In genomic region chr15:80248135-80248534, GRCm38 (mm10) we compare ENCODE assay signal across 41 mouse cellular contexts. TPM values are rescaled to one million over a fixed set of nuclear protein-coding genes. Genes with fewer than 3 reads are reported as not detected.
A peak's percentile ranks its signal among the peaks of the same experiment; 100 is the strongest.
DNase-seq lines count a peak whose midpoint lies in the region; ATAC-seq and TF ChIP-seq lines count a peak whose summit lies in the region.
"Had no signal": no experiment of that assay in that cellular context is flagged by ENCODE, and none has a peak within 500 bp of the region (broad histone marks: within the 10 kb centered on the region; RNA-seq: fewer than 3 reads in every experiment).

No protein-coding gene starts in this region.

- no peaks in the 10 kb centered on the region for H3K9me3 ChIP-seq in intestine, postnatal 0 days (ENCODE audit: control insufficient read depth)
- H3K9me3 ChIP-seq in intestine, embryonic 15.5 days = no peaks in the 10 kb centered on the region
- H3K9me3 ChIP-seq: heart, embryonic 13.5 days; hindbrain, embryonic 10.5 days; hindbrain, embryonic 15.5 days; limb, embryonic 13.5 days; midbrain, embryonic 15.5 days; neural tube, embryonic 15.5 days had no signal

- H3K27ac ChIP-seq in intestine, postnatal 0 days (ENCODE audit: low read depth, low read length) = peak overlapping the region; percentile 11; the same call in 1 of the 2 replicates
- H3K27ac ChIP-seq in intestine, embryonic 15.5 days = no peak overlapping the region
- H3K27ac ChIP-seq: gastrocnemius, adult 2 months; heart, embryonic 13.5 days; hindbrain, embryonic 10.5 days; hindbrain, embryonic 15.5 days; layer of hippocampus, adult 2 months; limb, embryonic 13.5 days; macrophage; midbrain, embryonic 15.5 days; neural tube, embryonic 15.5 days had no signal

- H3K27me3 ChIP-seq in intestine, postnatal 0 days (replicated peaks; ENCODE audit: control insufficient read depth, insufficient read depth, low read length) = no peaks in the 10 kb centered on the region
- H3K27me3 ChIP-seq in intestine, embryonic 15.5 days (replicated peaks) = no peaks in the 10 kb centered on the region
- H3K27me3 ChIP-seq: CH12.LX; heart, embryonic 13.5 days; hindbrain, embryonic 15.5 days; limb, embryonic 13.5 days; midbrain, embryonic 15.5 days; neural tube, embryonic 15.5 days had no signal

- peaks cover 72% of the 10 kb centered on the region for H3K36me3 ChIP-seq in intestine, postnatal 0 days (ENCODE audit: control insufficient read depth, insufficient read depth)
- peaks cover 47% of the 10 kb centered on the region for H3K36me3 ChIP-seq in intestine, embryonic 15.5 days

- peaks cover 10% of the 10 kb centered on the region for H3K4me1 ChIP-seq in intestine, postnatal 0 days (replicated peaks; ENCODE audit: control insufficient read depth, insufficient read depth, low read length)
- H3K4me1 ChIP-seq in intestine, embryonic 15.5 days (replicated peaks) = no peaks in the 10 kb centered on the region
- H3K4me1 ChIP-seq: hindbrain, embryonic 10.5 days; hindbrain, embryonic 15.5 days; midbrain, embryonic 15.5 days; neural tube, embryonic 15.5 days had no signal

- no peak for DNase-seq in cerebellum, postnatal 4 days (ENCODE audit: low spot score in 2 of 2)
- peak; percentile 53 for DNase-seq in brain, adult 2 months (ENCODE audit: low read depth, low spot score)
- peak; percentile 60 to 68 for DNase-seq in cerebellum, postnatal 36 days
- no peak for DNase-seq in gastrocnemius, postnatal 4 days (ENCODE audit: low spot score in 2 of 2)
- no peak for DNase-seq in urinary bladder, postnatal 25 days (ENCODE audit: low spot score)
- DNase-seq: adrenal gland, adult 8-10 months; gastrocnemius, adult 2 months; gastrocnemius, postnatal 36 days; heart, postnatal 10 days; kidney, adult 2 months; kidney, postnatal 36 days; lung, adult 2 months; lung, postnatal 10 days; retina, postnatal 1 day; right cerebral cortex, postnatal 25 days; spleen, adult 18-20 months; thymus, postnatal 25 days had no signal

- H3K4me3 ChIP-seq in intestine, postnatal 0 days (ENCODE audit: low read depth, low read length) = no peak overlapping the region
- no peak overlapping the region for H3K4me3 ChIP-seq in intestine, embryonic 15.5 days (replicated peaks)
- H3K4me3 ChIP-seq: erythroblast, embryonic 14.5 days; gastrocnemius, adult 2 months; heart, embryonic 13.5 days; hindbrain, embryonic 10.5 days; hindbrain, embryonic 15.5 days; layer of hippocampus, adult 2 months; limb, embryonic 13.5 days; midbrain, embryonic 15.5 days; neural tube, embryonic 15.5 days had no signal

- H3K9ac ChIP-seq in intestine, postnatal 0 days (ENCODE audit: low read depth, low read length) = no peak overlapping the region
- H3K9ac ChIP-seq in intestine, embryonic 15.5 days = no peak overlapping the region
- H3K9ac ChIP-seq: heart, embryonic 13.5 days; hindbrain, embryonic 15.5 days; limb, embryonic 13.5 days; midbrain, embryonic 15.5 days; neural tube, embryonic 15.5 days had no signal

- no peak for TF ChIP-seq CTCF in intestine, postnatal 0 days (IDR thresholded peaks at IDR 0.05; ENCODE audit: low read depth)

- peak; percentile 31; the same call in 1 of the 2 replicates for ATAC-seq in cerebellum, adult (ENCODE audit: insufficient number of reproducible peaks, low FRiP score, low TSS enrichment)
- ATAC-seq in intestine, postnatal 0 days = no peak
- no peak for ATAC-seq in intestine, embryonic 15.5 days
- ATAC-seq: activated CD4-positive, CD25-positive, alpha-beta regulatory T cell, adult 4 months; forebrain, embryonic 16.5 days; inflammation-experienced regulatory T-cells, adult 6 months; midbrain, embryonic 15.5 days had no signal

- WGBS in intestine, postnatal 0 days = 95% methylated on average over 12 of the region's 12 CpGs
- 94% methylated on average over 12 of the region's 12 CpGs for WGBS in intestine, embryonic 15.5 days

- no peak overlapping the region for H3K4me2 ChIP-seq in intestine, postnatal 0 days (replicated peaks; ENCODE audit: low read depth)
- no peak overlapping the region for H3K4me2 ChIP-seq in intestine, embryonic 15.5 days (replicated peaks)
- H3K4me2 ChIP-seq: heart, embryonic 13.5 days; hindbrain, embryonic 15.5 days; limb, embryonic 13.5 days; midbrain, embryonic 15.5 days; neural tube, embryonic 15.5 days had no signal

RNA-seq across cellular contexts. Expression of gene Atf4, which starts 6.8 kb away (rescaled TPM):
- polyA plus RNA-seq in intestine, postnatal 0 days (2015; fragmentation: Nextera tagmentation; extraction: Ambion mirVana) = 95.2 and 106 TPM in 2 replicates
- 138 and 143 TPM in 2 replicates for polyA plus RNA-seq in intestine, embryonic 15.5 days (2015; fragmentation: Nextera tagmentation; extraction: Ambion mirVana)
- total RNA-seq in gastrocnemius, postnatal 4 days (2021) = 100 to 1,000 TPM; 118 to 130 TPM

RNA-seq across cellular contexts. Expression of gene AC140267.1, which starts 12.5 kb away (rescaled TPM):
- polyA plus RNA-seq in intestine, postnatal 0 days (2015; fragmentation: Nextera tagmentation; extraction: Ambion mirVana) = not detected in 2 replicates
- not detected in 2 replicates for polyA plus RNA-seq in intestine, embryonic 15.5 days (2015; fragmentation: Nextera tagmentation; extraction: Ambion mirVana)
- 10 to 100 TPM; 12.3 to 12.6 TPM for total RNA-seq in gastrocnemius, postnatal 4 days (2021)
- total RNA-seq: CH12.LX, ES-E14 had no signal
- polyA plus RNA-seq: activated CD4-positive, CD25-positive, alpha-beta regulatory T cell, adult 4 months; C2C12; cortical plate, adult 2 months; embryonic facial prominence, embryonic 14.5 days; erythroblast, embryonic 14.5 days; forebrain, embryonic 11.5 days; forebrain, embryonic 16.5 days; heart, embryonic 13.5 days; hindbrain, embryonic 10.5 days; hindbrain, embryonic 15.5 days; kidney, adult 2 months; limb, embryonic 13.5 days; lung, adult 2 months; macrophage; neural tube, embryonic 15.5 days had no signal

RNA-seq across cellular contexts. Expression of gene Mief1, which starts 14.3 kb away (rescaled TPM):
- 12.0 and 14.2 TPM in 2 replicates for polyA plus RNA-seq in intestine, postnatal 0 days (2015; fragmentation: Nextera tagmentation; extraction: Ambion mirVana)
- 29.7 and 33.1 TPM in 2 replicates for polyA plus RNA-seq in intestine, embryonic 15.5 days (2015; fragmentation: Nextera tagmentation; extraction: Ambion mirVana)
- total RNA-seq in gastrocnemius, postnatal 4 days (2021) = 10 to 100 TPM; 28.7 to 33.5 TPM

RNA-seq across cellular contexts. Expression of gene Rps19bp1, which starts 16.0 kb away (rescaled TPM):
- polyA plus RNA-seq in intestine, postnatal 0 days (2015; fragmentation: Nextera tagmentation; extraction: Ambion mirVana) = 48.4 and 49.3 TPM in 2 replicates
- polyA plus RNA-seq in intestine, embryonic 15.5 days (2015; fragmentation: Nextera tagmentation; extraction: Ambion mirVana) = 55.4 and 56.0 TPM in 2 replicates
- total RNA-seq in gastrocnemius, postnatal 4 days (2021) = 10 to 100 TPM; 23.8 to 26.4 TPM

RNA-seq across cellular contexts. Expression of gene Cacna1i, which starts 38.9 kb away (rescaled TPM):
- polyA plus RNA-seq in intestine, postnatal 0 days (2015; fragmentation: Nextera tagmentation; extraction: Ambion mirVana) = 0.03 TPM in 1 of 2 replicates, not detected in the other
- not detected in 2 replicates for polyA plus RNA-seq in intestine, embryonic 15.5 days (2015; fragmentation: Nextera tagmentation; extraction: Ambion mirVana)
- total RNA-seq in gastrocnemius, postnatal 4 days (2021) = under 1 TPM in 1 of 2 experiments, not detected in 1; 0.05 TPM
- total RNA-seq: megakaryocyte-erythroid progenitor cell, adult 5-6 weeks had no signal
- polyA plus RNA-seq: C2C12; erythroblast, embryonic 14.5 days; heart, embryonic 13.5 days; kidney, embryonic 16.5 days; macrophage; stomach, embryonic 16.5 days had no signal

Comparison
In these comparisons a context has a peak if more than half of its experiments do, and no peak if none do; other contexts are left out.
1. DNase-seq: peak in brain, adult 2 months (single experiment) and cerebellum, postnatal 36 days (2 of 2); none in cerebellum, postnatal 4 days (0 of 2), gastrocnemius, postnatal 4 days (0 of 2) and urinary bladder, postnatal 25 days (single experiment).